In genomic region chr11:70237457-70238167, GRCm38 (mm10) we compare ENCODE assay signal across 7 mouse cellular contexts. TPM values are rescaled to one million over a fixed set of nuclear protein-coding genes. Genes with fewer than 3 reads are reported as not detected.
DNase-seq lines count a peak whose midpoint lies in the region; ATAC-seq lines count a peak whose summit lies in the region.

Gene 0610010K14Rik (minus strand): TSS chr11:70237914.

- H3K27me3 ChIP-seq in embryonic facial prominence, embryonic 10.5 days (replicated peaks; ENCODE audit: low read depth, poor library complexity, severe bottlenecking), result no peaks in the 10 kb centered on the region
- H3K27me3 ChIP-seq in limb, embryonic 11.5 days (ENCODE audit: control insufficient read depth, insufficient read depth, low read length), result no peaks in the 10 kb centered on the region
- no peaks in the 10 kb centered on the region for H3K27me3 ChIP-seq in midbrain, embryonic 14.5 days (ENCODE audit: control insufficient read depth, insufficient read depth, low read length)

- under 1% methylated on average over 70 of the region's 70 CpGs for WGBS in embryonic facial prominence, embryonic 10.5 days
- WGBS in limb, embryonic 11.5 days, result under 1% methylated on average over 68 of the region's 70 CpGs
- under 1% methylated on average over 70 of the region's 70 CpGs for WGBS in midbrain, embryonic 14.5 days

- ATAC-seq in granulocyte monocyte progenitor cell, adult 5-6 weeks (replicated peaks; ENCODE audit: poor library complexity, severe bottlenecking), result peak; percentile 85
- peak; percentile 87 for ATAC-seq in limb, embryonic 11.5 days (ENCODE audit: insufficient number of reproducible peaks, low FRiP score, low TSS enrichment, low read depth)
- peak; percentile 92 for ATAC-seq in midbrain, embryonic 14.5 days (ENCODE audit: low FRiP score, low TSS enrichment)

- peak within 1 kb of the TSS; percentile 93 for H3K4me2 ChIP-seq in limb, embryonic 11.5 days (ENCODE audit: low read depth, severe bottlenecking)
- H3K4me2 ChIP-seq in midbrain, embryonic 14.5 days (ENCODE audit: low read length), result peak within 1 kb of the TSS; percentile 99

- no peaks in the 10 kb centered on the region for H3K9me3 ChIP-seq in embryonic facial prominence, embryonic 10.5 days
- no peaks in the 10 kb centered on the region for H3K9me3 ChIP-seq in limb, embryonic 11.5 days (ENCODE audit: control insufficient read depth, low read length)
- H3K9me3 ChIP-seq in midbrain, embryonic 14.5 days (ENCODE audit: control insufficient read depth, low read length), result no peaks in the 10 kb centered on the region

- DNase-seq in adrenal gland, postnatal 10 days, result peak; percentile 99
- peak; percentile 99 for DNase-seq in embryonic facial prominence, embryonic 10.5 days (ENCODE audit: low spot score)
- DNase-seq in kidney, adult 18-20 months, result peak; percentile 97
- DNase-seq in limb, embryonic 11.5 days (ENCODE audit: low spot score), result peak; percentile 99
- DNase-seq in midbrain, embryonic 14.5 days, result peak; percentile 98
- peak; percentile 97 for DNase-seq in spleen, adult 18-20 months

- H3K27ac ChIP-seq in embryonic facial prominence, embryonic 10.5 days (replicated peaks), result peak within 1 kb of the TSS; percentile 93
- peak within 1 kb of the TSS; percentile 84 for H3K27ac ChIP-seq in limb, embryonic 11.5 days (replicated peaks; ENCODE audit: low read depth, low read length)
- peak within 1 kb of the TSS; percentile 95 for H3K27ac ChIP-seq in midbrain, embryonic 14.5 days (replicated peaks; ENCODE audit: low read depth, low read length)

- peaks cover 68% of the 10 kb centered on the region for H3K4me1 ChIP-seq in embryonic facial prominence, embryonic 10.5 days
- peaks cover 22% of the 10 kb centered on the region for H3K4me1 ChIP-seq in limb, embryonic 11.5 days (ENCODE audit: control insufficient read depth, insufficient read depth, low read length)
- peaks cover 35% of the 10 kb centered on the region for H3K4me1 ChIP-seq in midbrain, embryonic 14.5 days (ENCODE audit: control insufficient read depth, insufficient read depth, low read length)

- H3K4me3 ChIP-seq in embryonic facial prominence, embryonic 10.5 days, result peak within 1 kb of the TSS; percentile 96
- peak within 1 kb of the TSS; percentile 89 for H3K4me3 ChIP-seq in limb, embryonic 11.5 days (ENCODE audit: low read depth, low read length)
- peak within 1 kb of the TSS; percentile 97 for H3K4me3 ChIP-seq in midbrain, embryonic 14.5 days (replicated peaks; ENCODE audit: low read depth, low read length)

- peak within 1 kb of the TSS; percentile 84 for H3K9ac ChIP-seq in limb, embryonic 11.5 days (ENCODE audit: low read length)
- H3K9ac ChIP-seq in midbrain, embryonic 14.5 days (replicated peaks; ENCODE audit: low read length), result peak within 1 kb of the TSS; percentile 80

- peaks cover 22% of the 10 kb centered on the region for H3K36me3 ChIP-seq in embryonic facial prominence, embryonic 10.5 days (replicated peaks)
- H3K36me3 ChIP-seq in limb, embryonic 11.5 days (ENCODE audit: control insufficient read depth, insufficient read depth, low read length), result peaks cover 7% of the 10 kb centered on the region; the same call in 1 of the 2 replicates
- H3K36me3 ChIP-seq in midbrain, embryonic 14.5 days (ENCODE audit: control insufficient read depth, insufficient read depth, low read length), result peaks cover 18% of the 10 kb centered on the region

RNA-seq across cellular contexts. Expression of gene 0610010K14Rik, which starts in this region (rescaled TPM):
- total RNA-seq in adrenal gland, postnatal 10 days (2021), result 10 to 100 TPM; 58.6 to 62.3 TPM
- polyA plus RNA-seq in embryonic facial prominence, embryonic 10.5 days (2016; fragmentation: Nextera tagmentation; extraction: Ambion mirVana), result 210 and 215 TPM in 2 replicates
- 78.5 and 112 TPM in 2 replicates for total RNA-seq in granulocyte monocyte progenitor cell, adult 5-6 weeks (2014; fragmentation: Nextera tagmentation)
- total RNA-seq in granulocyte monocyte progenitor cell, adult 5-6 weeks (2017), result 36.9 and 44.2 TPM in 2 replicates
- 216 and 218 TPM in 2 replicates for polyA plus RNA-seq in limb, embryonic 11.5 days (2014; fragmentation: Nextera tagmentation; extraction: Ambion mirVana)
- 171 and 205 TPM in 2 replicates for polyA plus RNA-seq in midbrain, embryonic 14.5 days (2014; fragmentation: Nextera tagmentation; extraction: Ambion mirVana)

Comparison
In these comparisons a context has a peak if more than half of its experiments do, and no peak if none do; other contexts are left out.
1. Peak in every context shown above with its lines: DNase-seq, ATAC-seq, H3K4me3 ChIP-seq and H3K27ac ChIP-seq.